23 mouse cellular contexts compared by ENCODE assay signal in the genomic region with DNA sequence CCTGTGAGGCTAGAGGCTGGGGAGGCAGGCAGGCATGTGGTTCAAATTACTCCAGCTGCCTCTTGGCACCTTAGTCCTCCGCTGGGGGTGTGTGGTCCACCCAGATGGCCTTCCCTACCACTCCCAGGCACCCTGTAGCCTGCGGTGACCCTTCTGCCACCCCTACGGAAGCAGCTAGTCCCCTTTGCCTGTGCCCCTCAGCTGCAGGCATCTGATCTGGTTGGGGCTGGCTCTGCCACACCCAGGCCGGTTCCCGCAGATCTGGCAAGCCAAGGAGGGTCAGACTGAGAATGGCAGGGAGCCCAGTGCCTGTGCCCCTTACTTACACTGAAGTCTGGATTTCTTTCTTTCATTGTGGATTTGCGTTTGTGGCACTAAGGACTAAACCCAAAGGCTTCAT. TPM values are rescaled to one million over a fixed set of nuclear protein-coding genes. Genes with fewer than 3 reads are reported as not detected.
DNase-seq lines count a peak whose midpoint lies in the region; ATAC-seq and TF ChIP-seq lines count a peak whose summit lies in the region.
"Had no signal": no experiment of that assay in that cellular context is flagged by ENCODE, and none has a peak within 500 bp of the region (broad histone marks: within the 10 kb centered on the region; RNA-seq: fewer than 3 reads in every experiment).

No protein-coding gene starts in this region.

- 70% methylated on average over 6 of the region's 6 CpGs for WGBS in kidney, embryonic 15.5 days
- WGBS in kidney, adult 2 months = 64% methylated on average over 6 of the region's 6 CpGs
- 77% methylated on average over 6 of the region's 6 CpGs for WGBS in embryonic facial prominence, embryonic 14.5 days

- no peak for TF ChIP-seq CTCF in kidney, adult 2 months (conservative IDR thresholded peaks at IDR 0.05; ENCODE audit: insufficient read depth, insufficient read length, low read depth, low read length)

- H3K4me3 ChIP-seq in kidney, embryonic 15.5 days (replicated peaks) = no peak overlapping the region
- H3K4me3 ChIP-seq in kidney, adult 2 months (ENCODE audit: insufficient read depth, low read depth, low read length) = no peak overlapping the region
- no peak overlapping the region for H3K4me3 ChIP-seq in embryonic facial prominence, embryonic 14.5 days (ENCODE audit: low read depth, low read length)
- H3K4me3 ChIP-seq: forebrain, embryonic 15.5 days; heart, embryonic 15.5 days; hindbrain, embryonic 12.5 days; midbrain, embryonic 13.5 days; neural tube, embryonic 15.5 days had no signal

- H3K27me3 ChIP-seq in kidney, embryonic 15.5 days = no peaks in the 10 kb centered on the region
- H3K27me3 ChIP-seq in kidney, adult 2 months (replicated peaks; ENCODE audit: control insufficient read depth, insufficient read depth, low read length) = no peaks in the 10 kb centered on the region
- no peaks in the 10 kb centered on the region for H3K27me3 ChIP-seq in embryonic facial prominence, embryonic 14.5 days (replicated peaks; ENCODE audit: control insufficient read depth, insufficient read depth, low read length)
- H3K27me3 ChIP-seq: forebrain, embryonic 15.5 days; heart, embryonic 15.5 days; hindbrain, embryonic 12.5 days; midbrain, embryonic 13.5 days; neural tube, embryonic 15.5 days had no signal

- H3K36me3 ChIP-seq in kidney, embryonic 15.5 days = no peaks in the 10 kb centered on the region
- H3K36me3 ChIP-seq in kidney, adult 2 months (ENCODE audit: control insufficient read depth, insufficient read depth, low read length) = no peaks in the 10 kb centered on the region
- H3K36me3 ChIP-seq in embryonic facial prominence, embryonic 14.5 days (ENCODE audit: control insufficient read depth, insufficient read depth, low read length) = no peaks in the 10 kb centered on the region
- H3K36me3 ChIP-seq: forebrain, embryonic 15.5 days; heart, embryonic 15.5 days; hindbrain, embryonic 12.5 days; midbrain, embryonic 13.5 days; neural tube, embryonic 15.5 days had no signal

- H3K4me1 ChIP-seq in kidney, embryonic 15.5 days = peaks cover 34% of the 10 kb centered on the region
- H3K4me1 ChIP-seq in kidney, adult 2 months (ENCODE audit: control insufficient read depth, insufficient read depth, low read length) = no peaks in the 10 kb centered on the region; the same call in 1 of the 2 replicates
- H3K4me1 ChIP-seq in embryonic facial prominence, embryonic 14.5 days (ENCODE audit: control insufficient read depth, insufficient read depth, low read length) = peaks cover 9% of the 10 kb centered on the region; the same call in 1 of the 2 replicates

- no peak overlapping the region for H3K9ac ChIP-seq in kidney, embryonic 15.5 days
- no peak overlapping the region for H3K9ac ChIP-seq in embryonic facial prominence, embryonic 14.5 days (ENCODE audit: low read depth, low read length)
- H3K9ac ChIP-seq: forebrain, embryonic 15.5 days; heart, embryonic 15.5 days; hindbrain, embryonic 12.5 days; liver, embryonic 14.5 days; lung, embryonic 14.5 days; midbrain, embryonic 13.5 days; neural tube, embryonic 15.5 days had no signal

- no peaks in the 10 kb centered on the region for H3K9me3 ChIP-seq in kidney, embryonic 15.5 days (replicated peaks)
- no peaks in the 10 kb centered on the region for H3K9me3 ChIP-seq in embryonic facial prominence, embryonic 14.5 days (ENCODE audit: control insufficient read depth, low read length)
- H3K9me3 ChIP-seq: forebrain, embryonic 15.5 days; heart, embryonic 15.5 days; hindbrain, embryonic 12.5 days; midbrain, embryonic 13.5 days; neural tube, embryonic 15.5 days had no signal

- no peak for ATAC-seq in kidney, embryonic 15.5 days (replicated peaks; ENCODE audit: low FRiP score)
- no peak for ATAC-seq in embryonic facial prominence, embryonic 14.5 days (ENCODE audit: low read depth)
- ATAC-seq: forebrain, embryonic 15.5 days; intestine, postnatal 0 days; midbrain, embryonic 13.5 days had no signal

- TF ChIP-seq POLR2A in kidney, adult 2 months (IDR thresholded peaks at IDR 0.05; ENCODE audit: low read depth, low read length) = no peak

- H3K27ac ChIP-seq in kidney, embryonic 15.5 days = peak overlapping the region; percentile 7; the same call in 1 of the 2 replicates
- no peak overlapping the region for H3K27ac ChIP-seq in kidney, adult 2 months (ENCODE audit: insufficient read depth, low read depth, low read length)
- H3K27ac ChIP-seq in embryonic facial prominence, embryonic 14.5 days (replicated peaks; ENCODE audit: low read depth, low read length) = no peak overlapping the region
- H3K27ac ChIP-seq: forebrain, embryonic 15.5 days; heart, embryonic 15.5 days; hindbrain, embryonic 12.5 days; liver, embryonic 14.5 days; midbrain, embryonic 13.5 days; neural tube, embryonic 15.5 days had no signal

- H3K4me2 ChIP-seq in kidney, embryonic 15.5 days = no peak overlapping the region
- H3K4me2 ChIP-seq in embryonic facial prominence, embryonic 14.5 days (ENCODE audit: low read depth, low read length) = no peak overlapping the region
- H3K4me2 ChIP-seq: forebrain, embryonic 15.5 days; heart, embryonic 15.5 days; hindbrain, embryonic 12.5 days; lung, embryonic 14.5 days; midbrain, embryonic 13.5 days; neural tube, embryonic 15.5 days had no signal

- DNase-seq in kidney, adult 2 months = no peak
- DNase-seq in MN1 (ENCODE audit: low spot score) = peak; percentile 27
- peak; percentile 42 for DNase-seq in NIH3T3 (ENCODE audit: low read depth)
- peak; percentile 38 for DNase-seq in embryonic facial prominence, embryonic 14.5 days (ENCODE audit: low spot score)
- DNase-seq in spleen, adult 18-20 months = no peak
- no peak for DNase-seq in neural tube, embryonic 10.5 days (ENCODE audit: extremely low spot score, low spot score)
- DNase-seq: adrenal gland, postnatal 14 days; B cell, adult 2 months; cerebellum, adult 18-20 months; heart, postnatal 36 days; kidney, postnatal 36 days; liver; lung, embryonic 14.5 days; right cerebral cortex, postnatal 25 days; thymus, postnatal 4 days had no signal

RNA-seq across cellular contexts. Expression of a gene that starts 1.4 kb away (rescaled TPM):
- polyA plus RNA-seq in kidney, embryonic 15.5 days (2015; fragmentation: Nextera tagmentation; extraction: Ambion mirVana) = 19.8 and 20.9 TPM in 2 replicates
- 22.2 and 23.6 TPM in 2 replicates for polyA plus RNA-seq in kidney, adult 2 months (2012; rRNA removed)
- 12.0 and 13.4 TPM in 2 replicates for polyA plus RNA-seq in embryonic facial prominence, embryonic 14.5 days (2014; fragmentation: Nextera tagmentation; extraction: Ambion mirVana)

RNA-seq across cellular contexts. Expression of a gene that starts 34.6 kb away (rescaled TPM):
- 33.5 and 36.8 TPM in 2 replicates for polyA plus RNA-seq in kidney, embryonic 15.5 days (2015; fragmentation: Nextera tagmentation; extraction: Ambion mirVana)
- 18.1 and 19.8 TPM in 2 replicates for polyA plus RNA-seq in kidney, adult 2 months (2012; rRNA removed)
- polyA plus RNA-seq in embryonic facial prominence, embryonic 14.5 days (2014; fragmentation: Nextera tagmentation; extraction: Ambion mirVana) = 25.1 and 26.5 TPM in 2 replicates

RNA-seq across cellular contexts. Expression of a gene that starts 35.3 kb away (rescaled TPM):
- 0.45 and 0.86 TPM in 2 replicates for polyA plus RNA-seq in kidney, embryonic 15.5 days (2015; fragmentation: Nextera tagmentation; extraction: Ambion mirVana)
- polyA plus RNA-seq in kidney, adult 2 months (2012; rRNA removed) = 0.12 and 0.22 TPM in 2 replicates
- polyA plus RNA-seq in embryonic facial prominence, embryonic 14.5 days (2014; fragmentation: Nextera tagmentation; extraction: Ambion mirVana) = 1.2 and 1.5 TPM in 2 replicates

RNA-seq across cellular contexts. Expression of a gene that starts 42.0 kb away (rescaled TPM):
- 1.5 and 2.4 TPM in 2 replicates for polyA plus RNA-seq in kidney, embryonic 15.5 days (2015; fragmentation: Nextera tagmentation; extraction: Ambion mirVana)
- 3.3 and 4.4 TPM in 2 replicates for polyA plus RNA-seq in kidney, adult 2 months (2012; rRNA removed)
- polyA plus RNA-seq in embryonic facial prominence, embryonic 14.5 days (2014; fragmentation: Nextera tagmentation; extraction: Ambion mirVana) = 0.65 and 1.4 TPM in 2 replicates

RNA-seq across cellular contexts. Expression of a gene that starts 46.2 kb away (rescaled TPM):
- polyA plus RNA-seq in kidney, embryonic 15.5 days (2015; fragmentation: Nextera tagmentation; extraction: Ambion mirVana) = 17.7 and 23.8 TPM in 2 replicates
- polyA plus RNA-seq in kidney, adult 2 months (2012; rRNA removed) = 11.0 and 13.8 TPM in 2 replicates
- 19.0 and 19.9 TPM in 2 replicates for polyA plus RNA-seq in embryonic facial prominence, embryonic 14.5 days (2014; fragmentation: Nextera tagmentation; extraction: Ambion mirVana)

Comparison
In these comparisons a context has a peak if more than half of its experiments do, and no peak if none do; other contexts are left out.
1. DNase-seq: peak in MN1 (single experiment), NIH3T3 (single experiment) and embryonic facial prominence, embryonic 14.5 days (single experiment); none in kidney, adult 2 months (single experiment), spleen, adult 18-20 months (0 of 2) and neural tube, embryonic 10.5 days (single experiment).